Mouse (Mus musculus) G1E (cell line): ENCODE data around the gene Ntng2.

Experiments used
- CTCF ChIP-seq: IDR thresholded peaks from 2 replicates; pipeline ENCODE4 v1.5.1; 2012; ENCODE audit warnings: low read depth, low read length, inconsistent platforms, mixed read lengths
- GATA1 ChIP-seq: IDR thresholded peaks from 2 replicates; pipeline ENCODE4 v1.6.1; 2012; ENCODE audit warnings: borderline replicate concordance, low read length, inconsistent platforms, mixed read lengths

DNA sequence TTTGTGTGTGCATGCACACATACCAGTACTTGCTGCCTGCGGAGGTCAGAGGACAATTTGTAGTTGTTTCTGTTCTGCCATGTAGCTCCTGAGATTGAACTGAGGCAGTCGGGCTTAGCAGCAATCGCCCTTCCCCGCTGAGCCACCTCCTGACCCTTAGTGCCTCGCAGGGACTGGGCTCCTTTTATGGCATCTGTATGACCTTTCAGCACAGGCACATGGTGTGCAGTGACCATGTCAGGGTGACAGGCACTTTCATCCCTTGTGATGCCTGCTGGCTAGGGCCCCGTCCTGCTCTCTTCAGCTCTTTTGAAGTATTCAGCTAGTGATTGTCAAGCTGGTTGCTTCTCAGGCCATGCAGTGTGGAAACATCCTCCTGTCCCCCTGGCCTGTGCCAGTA is 66.6 kb downstream of the Ntng2 start:
- TF ChIP-seq CTCF (no peak), GATA1 (no peak)
